Mouse (Mus musculus) right cerebral cortex, adult 18-20 months (tissue): ENCODE results near the gene Ppm1l.

ENCODE experiments used
- DNase-seq: peaks from one replicate; pipeline ENCODE4 v3.0.0; 2022; ENCODE audit warnings: mixed read lengths

Gene Ppm1l

DNA sequence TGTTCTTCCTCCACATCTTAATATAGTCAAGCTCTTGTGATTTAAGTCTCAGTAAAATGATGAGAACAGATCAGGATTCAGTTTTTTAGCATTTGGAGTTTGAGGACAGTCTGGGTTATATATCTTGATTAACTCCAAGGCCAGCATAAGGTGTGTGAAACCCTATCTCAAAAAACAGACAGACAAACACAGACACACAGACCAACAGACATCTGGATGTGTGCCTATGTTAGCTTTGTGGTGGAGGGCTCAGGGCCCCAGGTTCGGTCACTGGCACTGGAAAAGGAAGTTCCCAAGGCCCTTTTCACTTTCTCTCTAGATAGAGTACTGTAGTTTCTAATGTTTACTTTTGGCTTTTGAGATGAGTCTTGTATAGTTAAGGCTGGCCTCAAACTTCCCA lies 23.8 kb downstream of the Ppm1l start:
- DNase-seq = no peak

GRCm38 (mm10) chr3:69340971-69341370 lies 24.3 kb downstream of the Ppm1l start:
- DNase-seq = no peak

DNA sequence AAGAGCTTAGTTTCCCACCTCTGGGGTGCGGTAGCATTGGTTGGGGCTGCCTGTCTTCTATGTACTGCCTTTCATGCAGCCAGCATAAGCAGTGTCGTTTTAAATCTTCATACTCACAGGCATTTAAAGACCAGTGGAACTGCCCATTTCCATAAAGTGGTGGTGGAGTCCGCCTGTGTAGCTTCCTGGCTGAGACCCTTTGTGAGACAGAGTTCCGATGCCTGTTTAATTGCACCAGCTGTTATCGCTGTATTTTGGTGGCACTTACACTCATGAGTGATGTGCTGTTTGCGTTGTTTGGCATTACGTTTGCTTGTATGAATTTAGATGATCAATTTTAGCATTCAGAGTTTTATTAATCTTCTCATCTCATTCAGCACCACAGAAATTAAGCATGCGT lies 24.9 kb downstream of the Ppm1l start:
- no peak for DNase-seq

GRCm38 (mm10) chr3:69342247-69342921 lies 25.7 kb downstream of the Ppm1l start:
- DNase-seq = peak; percentile 33

- DNase-seq = no peak
Measured at GRCm38 (mm10) chr3:69343124-69343523, 26.5 kb downstream of the Ppm1l start.

DNA sequence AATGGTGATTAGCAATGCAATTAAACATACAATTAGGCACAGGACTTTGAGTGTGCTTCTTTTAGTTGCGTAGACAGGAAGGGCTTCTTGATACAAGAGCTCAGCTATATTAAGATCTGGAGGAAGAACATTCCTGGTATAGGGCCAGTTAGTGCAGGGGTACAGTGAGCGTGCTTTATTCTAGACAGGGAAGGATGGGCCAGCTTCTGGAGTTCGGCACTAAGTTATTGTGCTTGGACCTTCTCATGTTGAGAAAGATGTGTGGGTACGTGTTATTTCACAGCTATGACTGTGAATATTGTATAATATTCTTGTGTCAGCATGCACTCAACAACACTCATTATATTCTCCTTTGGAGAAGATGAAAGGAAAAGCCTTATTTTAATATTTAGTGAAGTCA lies 29.9 kb downstream of the Ppm1l start:
- DNase-seq = peak; percentile 36

DNA sequence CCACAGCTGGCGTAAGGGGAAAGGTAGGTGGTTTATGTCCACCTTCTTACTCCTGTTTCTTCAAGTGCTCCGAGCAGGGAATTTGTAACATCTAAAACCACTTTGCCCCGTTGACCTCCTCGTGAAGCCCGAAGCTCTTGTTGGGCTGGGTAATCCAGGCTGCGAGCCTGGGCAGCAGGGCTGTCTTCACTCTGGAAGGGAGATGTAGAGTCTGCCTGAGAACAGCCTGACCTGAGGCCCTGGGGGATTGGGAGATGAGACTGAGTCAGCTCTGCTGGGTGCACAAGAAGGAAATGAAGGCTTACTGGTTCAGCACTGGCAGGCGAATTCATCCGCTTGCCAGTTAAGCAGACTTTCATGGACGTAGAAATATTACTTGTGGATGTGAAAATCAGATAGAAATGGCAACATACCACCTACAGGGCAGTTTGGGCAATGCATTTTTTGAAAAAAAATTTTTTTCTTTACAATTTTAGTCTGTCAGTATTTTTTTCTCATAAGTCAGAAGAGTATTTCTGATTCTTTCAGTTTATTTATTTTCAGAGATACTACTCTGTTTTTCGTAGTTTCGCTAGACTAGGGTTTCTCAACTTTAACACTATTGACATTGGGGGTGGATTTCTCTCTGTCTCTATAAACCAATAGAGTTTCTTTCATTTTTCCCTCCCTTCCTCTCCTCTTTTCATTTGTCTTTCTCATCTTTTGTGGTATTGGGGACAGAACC lies 31.7 kb downstream of the Ppm1l start:
- no peak for DNase-seq

GRCm38 (mm10) chr3:69348921-69349237 lies 32.2 kb downstream of the Ppm1l start:
- no peak for DNase-seq

DNA sequence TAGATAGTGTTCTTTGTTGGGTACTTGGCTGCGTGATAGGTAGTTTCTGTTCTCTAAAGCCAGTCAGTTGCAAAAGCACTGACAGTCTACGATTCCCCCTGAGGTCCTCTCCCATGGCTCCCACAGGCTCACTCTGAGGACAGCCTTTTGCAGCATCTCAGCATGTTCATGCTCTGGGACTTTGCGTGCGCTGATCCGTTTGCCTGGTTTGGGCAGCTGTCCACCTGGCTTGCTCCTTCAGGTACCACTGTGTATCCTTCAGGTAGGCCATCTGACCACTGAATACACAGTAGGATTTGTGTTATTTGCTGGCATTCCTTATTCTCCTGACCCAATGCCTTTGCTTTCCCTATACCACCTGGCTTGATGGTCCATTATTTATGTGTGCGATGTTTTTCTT lies 33.3 kb downstream of the Ppm1l start:
- no peak for DNase-seq

DNA sequence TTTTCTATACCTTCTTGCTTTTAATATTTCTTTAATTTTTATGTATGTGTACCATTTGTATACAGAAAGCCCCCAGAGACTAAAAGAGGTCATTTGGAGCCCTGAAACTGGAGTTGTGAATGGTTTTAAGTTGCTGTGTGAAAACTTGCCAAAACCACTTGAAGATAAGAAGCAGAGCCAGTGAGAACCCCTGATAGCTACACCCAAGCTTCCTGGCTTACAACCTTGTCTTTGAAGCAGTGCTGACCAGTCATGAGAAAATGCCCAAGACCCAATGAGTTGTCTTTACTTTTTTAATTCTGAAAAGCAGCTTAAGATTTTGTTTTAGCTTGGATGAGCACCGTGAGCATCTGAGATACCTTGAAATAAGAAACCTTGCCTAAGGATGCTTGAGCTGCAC lies 35.5 kb downstream of the Ppm1l start:
- no peak for DNase-seq

DNA sequence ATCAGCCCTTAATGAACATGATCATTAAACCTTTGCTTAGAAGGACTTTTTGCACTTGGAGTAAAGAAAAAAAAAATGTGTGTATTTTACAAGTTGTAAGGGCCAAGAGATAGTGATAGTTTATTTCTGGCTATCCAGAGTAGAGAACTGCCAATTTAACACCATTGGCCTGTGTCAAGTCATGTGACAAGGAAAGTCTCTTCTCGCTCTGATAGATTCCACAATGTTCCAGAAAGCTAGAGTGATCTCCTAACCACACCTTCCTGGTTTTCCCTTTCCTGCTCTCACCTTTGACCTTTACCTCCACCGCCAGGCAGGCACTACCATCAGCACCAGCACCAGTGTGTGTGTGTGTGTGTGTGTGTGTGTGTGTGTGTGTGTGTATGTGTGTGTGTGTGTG lies 38.0 kb downstream of the Ppm1l start:
- DNase-seq = no peak

DNA sequence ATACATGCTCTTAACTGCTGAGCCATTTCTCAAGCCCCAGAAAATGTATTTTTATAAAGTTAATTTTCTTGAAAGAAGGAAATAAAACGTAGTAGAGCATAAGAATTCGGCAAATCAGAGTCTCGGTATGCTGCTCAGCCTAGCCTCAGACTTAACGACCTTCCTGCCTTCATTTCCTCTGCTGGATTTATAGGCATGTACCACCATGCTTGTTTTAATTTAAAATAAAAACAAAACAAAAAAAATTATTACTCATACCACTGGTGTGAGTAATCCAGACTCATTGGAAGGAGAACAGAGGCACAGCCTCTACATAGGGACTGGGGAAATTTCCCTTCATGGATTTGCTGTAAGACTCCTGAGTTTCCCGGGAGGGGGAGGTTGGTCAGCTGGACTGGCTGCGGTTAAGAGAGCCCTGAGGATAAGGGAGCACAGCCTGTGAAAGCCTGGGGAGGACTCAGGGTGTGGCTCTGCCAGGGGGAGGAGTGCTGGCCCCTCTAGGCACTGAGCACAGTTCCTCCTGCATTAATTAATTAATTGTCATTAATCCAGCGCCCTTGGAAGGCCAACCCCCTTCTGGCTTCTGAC lies 39.5 kb downstream of the Ppm1l start:
- DNase-seq = no peak

GRCm38 (mm10) chr3:69356781-69357180 lies 40.1 kb downstream of the Ppm1l start:
- no peak for DNase-seq

DNA sequence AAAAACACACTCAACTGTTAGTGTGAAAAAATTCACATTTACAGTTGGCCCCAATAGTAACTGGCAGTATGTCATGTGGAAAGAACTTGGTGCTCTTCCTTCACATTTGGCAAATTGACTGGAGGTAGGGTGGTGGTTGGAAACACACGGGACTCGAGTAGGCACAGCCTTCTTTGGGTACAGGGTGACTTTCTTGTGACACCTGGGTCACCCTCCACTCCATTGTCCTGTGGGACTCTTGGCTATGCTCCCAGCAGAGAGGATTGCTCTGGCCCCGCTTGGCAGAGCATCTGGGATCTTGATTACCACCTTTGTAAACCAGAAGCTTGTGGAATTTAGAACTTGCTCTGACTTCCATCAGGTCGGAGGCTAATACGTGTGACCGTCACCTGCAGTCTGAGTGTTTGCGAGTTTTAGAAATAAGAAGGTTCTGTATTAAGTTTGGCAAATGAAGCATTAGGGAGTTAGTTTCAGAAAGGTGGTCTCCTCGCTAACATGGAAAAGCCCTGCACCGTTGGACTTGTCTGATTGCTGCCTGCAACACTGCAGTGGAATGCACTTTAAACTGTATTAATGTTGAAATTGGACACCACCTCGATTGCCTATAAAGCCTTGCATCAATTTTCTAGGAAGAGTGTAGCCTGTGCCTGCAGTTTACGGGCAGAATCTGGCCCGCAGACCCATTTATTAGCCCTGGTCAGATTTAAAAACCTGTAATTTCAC lies 41.4 kb downstream of the Ppm1l start:
- no peak for DNase-seq

DNA sequence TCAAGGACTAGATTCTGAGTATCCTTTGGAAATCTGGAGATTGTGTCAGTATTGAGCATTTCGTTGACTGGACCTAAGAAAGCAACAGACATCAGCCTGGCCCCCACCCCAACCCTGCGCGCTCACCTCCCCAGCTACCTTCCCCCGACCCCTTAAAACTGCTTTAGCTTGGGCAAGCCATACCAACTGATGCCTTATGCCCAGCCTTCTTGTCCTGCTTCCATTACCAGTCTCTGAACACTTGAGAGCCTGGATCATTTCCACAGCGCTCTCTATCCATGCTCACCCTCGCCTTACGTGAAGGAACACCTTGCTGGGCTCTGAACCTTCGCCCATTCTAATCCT lies 41.9 kb downstream of the Ppm1l start:
- no peak for DNase-seq

- no peak for DNase-seq
Measured at GRCm38 (mm10) chr3:69360263-69360895, 43.7 kb downstream of the Ppm1l start.

- peak; percentile 56 for DNase-seq
Measured at GRCm38 (mm10) chr3:69361487-69362349, 45.1 kb downstream of the Ppm1l start.

DNA sequence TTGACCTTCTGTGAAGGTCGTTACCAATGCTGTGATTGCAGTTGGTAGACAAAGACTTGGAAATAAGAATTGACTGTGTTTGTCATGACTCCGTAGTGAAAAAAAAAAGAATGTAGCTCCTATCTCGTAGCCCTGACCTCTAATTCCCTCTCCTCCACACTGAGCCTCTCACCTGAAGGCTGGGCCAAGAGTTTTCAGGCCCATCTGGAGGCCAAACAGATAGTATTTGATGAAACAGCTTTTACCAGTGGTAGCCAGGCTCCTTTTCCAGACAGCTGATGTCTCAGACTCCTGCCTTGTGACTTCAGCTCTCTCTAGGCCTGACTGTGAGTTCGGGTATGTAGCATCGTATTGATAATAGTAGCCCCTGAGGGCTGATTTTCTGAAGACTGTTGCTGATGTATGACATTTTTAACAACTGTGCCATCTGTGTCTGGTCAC lies 45.7 kb downstream of the Ppm1l start:
- DNase-seq = no peak

GRCm38 (mm10) chr3:69362906-69363305 lies 46.2 kb downstream of the Ppm1l start:
- DNase-seq = no peak

DNA sequence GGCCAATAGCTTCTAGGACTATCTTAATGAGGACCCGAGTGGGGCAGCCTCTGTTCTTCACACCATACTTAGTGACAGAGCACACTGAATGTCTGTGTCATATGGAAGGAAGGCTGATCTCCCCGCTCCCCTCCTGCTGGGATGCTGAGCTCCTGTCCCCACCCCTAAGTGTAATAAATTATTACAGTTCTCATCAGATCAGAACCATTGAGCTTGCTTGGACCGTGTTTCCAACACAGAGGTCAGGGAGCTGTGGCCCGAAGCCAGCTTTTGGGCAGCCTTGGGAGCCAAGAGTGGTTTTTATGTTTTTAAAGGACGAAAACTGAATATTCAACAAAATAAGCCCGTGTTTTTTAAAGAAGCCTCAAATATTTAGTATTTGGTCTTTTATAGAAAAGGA lies 47.5 kb downstream of the Ppm1l start:
- DNase-seq = no peak

- no peak for DNase-seq
Measured at GRCm38 (mm10) chr3:69367916-69368315, 51.3 kb downstream of the Ppm1l start.

DNA sequence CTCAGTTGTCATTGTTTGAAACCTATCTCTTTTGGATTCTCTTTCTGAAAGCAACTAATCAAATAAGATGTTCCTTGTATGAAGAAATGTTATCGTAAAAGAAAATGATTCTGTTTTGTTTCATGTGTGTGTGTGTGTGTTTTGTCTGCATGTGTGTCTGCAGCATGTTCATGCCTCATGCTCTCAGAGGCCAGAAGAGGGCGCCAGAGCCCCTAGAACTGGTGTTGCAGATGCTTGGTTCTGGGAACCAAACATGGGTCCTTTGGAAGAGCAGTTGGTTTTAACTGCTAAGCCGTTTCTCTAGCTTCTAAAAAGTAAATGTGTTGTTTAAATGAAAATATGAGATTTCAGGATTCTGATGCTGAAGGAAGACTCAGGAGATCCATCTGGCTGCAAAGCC lies 56.1 kb downstream of the Ppm1l start:
- DNase-seq = no peak
